Mouse (Mus musculus) ES-CJ7 (cell line): ENCODE results near the gene Txndc2.
A peak's percentile ranks its signal among the peaks of the same experiment; 100 is the strongest.

Experiments used
- DNase-seq: peaks from one replicate; pipeline ENCODE4 v3.0.0; 2011; ENCODE audit warnings: low read depth, low spot score

Gene Txndc2

GRCm38 (mm10) chr17:65641734-65642218, at the start of gene Txndc2:
Gene Txndc2, minus strand, starts transcription at chr17:65642168.
- no peak for DNase-seq

- DNase-seq, result no peak
Observed at GRCm38 (mm10) chr17:65683731-65684130, 41.8 kb upstream of the Txndc2 start.

GRCm38 (mm10) chr17:65683316-65683715, 41.3 kb upstream of the Txndc2 start:
- DNase-seq, result no peak

- DNase-seq, result no peak
Observed at GRCm38 (mm10) chr17:65682071-65682680, 40.2 kb upstream of the Txndc2 start.

- no peak for DNase-seq
Observed at GRCm38 (mm10) chr17:65681516-65681915, 39.5 kb upstream of the Txndc2 start.

GRCm38 (mm10) chr17:65680801-65681412, 38.9 kb upstream of the Txndc2 start:
- no peak for DNase-seq

- DNase-seq, result no peak
Observed at GRCm38 (mm10) chr17:65679806-65680446, 38.0 kb upstream of the Txndc2 start.

GRCm38 (mm10) chr17:65677742-65678141, 35.8 kb upstream of the Txndc2 start:
- no peak for DNase-seq

GRCm38 (mm10) chr17:65676536-65676935, 34.6 kb upstream of the Txndc2 start:
- no peak for DNase-seq

- DNase-seq, result no peak
Observed at GRCm38 (mm10) chr17:65675985-65676384, 34.0 kb upstream of the Txndc2 start.

- DNase-seq, result peak; percentile 22
Observed at GRCm38 (mm10) chr17:65674710-65675171, 32.8 kb upstream of the Txndc2 start.

- DNase-seq, result no peak
Observed at GRCm38 (mm10) chr17:65672926-65673325, 31.0 kb upstream of the Txndc2 start.

- no peak for DNase-seq
Observed at GRCm38 (mm10) chr17:65669061-65669460, 27.1 kb upstream of the Txndc2 start.

- DNase-seq, result no peak
Observed at GRCm38 (mm10) chr17:65667792-65668191, 25.8 kb upstream of the Txndc2 start.

- no peak for DNase-seq
Observed at GRCm38 (mm10) chr17:65666388-65667161, 24.6 kb upstream of the Txndc2 start.

- no peak for DNase-seq
Observed at GRCm38 (mm10) chr17:65665786-65666387, 23.9 kb upstream of the Txndc2 start.

GRCm38 (mm10) chr17:65663329-65664078, 21.5 kb upstream of the Txndc2 start:
- DNase-seq, result peak; percentile 39

GRCm38 (mm10) chr17:65662662-65663061, 20.7 kb upstream of the Txndc2 start:
- no peak for DNase-seq

GRCm38 (mm10) chr17:65658416-65658815, 16.4 kb upstream of the Txndc2 start:
- no peak for DNase-seq

- DNase-seq, result no peak
Observed at GRCm38 (mm10) chr17:65657958-65658357, 16.0 kb upstream of the Txndc2 start.

GRCm38 (mm10) chr17:65656731-65657130, 14.8 kb upstream of the Txndc2 start:
- no peak for DNase-seq
